Mouse (Mus musculus) limb, embryonic 14.5 days (tissue): ENCODE measurements around the gene Mapkapk3. TPM values are rescaled to one million over a fixed set of nuclear protein-coding genes. Genes with fewer than 3 reads are reported as not detected.
A peak's percentile ranks its signal among the peaks of the same experiment; 100 is the strongest.

Experiments
- ATAC-seq: fragments of 200-750 bp; cut with Nextera tagmentation; 2 replicates; pipeline ENCODE4 v1.8.0; 2017; ENCODE audit warnings: low read depth, moderate number of reproducible peaks, moderate TSS enrichment; ENCODE audit not compliant: low FRiP score
- DNase-seq: peaks from one replicate; pipeline ENCODE4 v3.0.0-alpha.2; 2015; ENCODE audit warnings: low spot score
- H3K27ac ChIP-seq: fragments of 300-500 bp; sonication (generic); replicated peaks from 2 replicates; pipeline ENCODE4 v1.5.1; 2014; ENCODE audit warnings: low read depth, mild to moderate bottlenecking, low read length, moderate library complexity, mixed read lengths
- H3K27me3 ChIP-seq: fragments of 300-500 bp; sonication (generic); 2 replicates; pipeline ENCODE4 v1.6.1; 2014; ENCODE audit warnings: low read length, mixed read lengths; ENCODE audit not compliant: control insufficient read depth, insufficient read depth
- H3K36me3 ChIP-seq: fragments of 300-500 bp; sonication (generic); 2 replicates; pipeline ENCODE4 v1.6.1; 2014; ENCODE audit warnings: mild to moderate bottlenecking, low read length, moderate library complexity, mixed read lengths; ENCODE audit not compliant: control insufficient read depth, insufficient read depth
- H3K4me1 ChIP-seq: fragments of 300-500 bp; sonication (generic); 2 replicates; pipeline ENCODE4 v1.6.1; 2014; ENCODE audit warnings: antibody characterized with exemption, low read length, mixed read lengths; ENCODE audit not compliant: control insufficient read depth, insufficient read depth
- H3K4me2 ChIP-seq: fragments of 300-500 bp; sonication (generic); replicated peaks from 2 replicates; pipeline ENCODE4 v1.6.1; 2014; ENCODE audit warnings: low read depth, mild to moderate bottlenecking, low read length, moderate library complexity; ENCODE audit not compliant: severe bottlenecking
- H3K4me3 ChIP-seq: fragments of 300-500 bp; sonication (generic); replicated peaks from 2 replicates; pipeline ENCODE4 v1.5.1; 2014; ENCODE audit warnings: low read length
- H3K9ac ChIP-seq: fragments of 300-500 bp; sonication (generic); 2 replicates; pipeline ENCODE4 v1.6.1; 2014; ENCODE audit warnings: mild to moderate bottlenecking, low read depth, low read length, moderate library complexity; ENCODE audit not compliant: severe bottlenecking
- H3K9me3 ChIP-seq: fragments of 300-500 bp; sonication (generic); 2 replicates; pipeline ENCODE4 v1.6.1; 2016; ENCODE audit warnings: low read length; ENCODE audit not compliant: control insufficient read depth
- POLR2A ChIP-seq: fragments of 200-500 bp; IDR thresholded peaks from 2 replicates; pipeline ENCODE4 v1.8.0; 2012; ENCODE audit warnings: inconsistent platforms, mild to moderate bottlenecking, moderate library complexity, borderline replicate concordance; ENCODE audit not compliant: insufficient read depth, insufficient read length; ENCODE audit errors: extremely low read depth
- WGBS: fragments of 180-500 bp; shearing (Covaris S2); extraction: QIAGEN DNeasy Blood & Tissue Kit; methylation state at CpG from one replicate; pipeline ENCODE4 v1.1.7; 2014; 5-methylcytosine and 5-hydroxymethylcytosine counted together
- polyA plus RNA-seq, 2 experiments: library from polyadenylated mRNA; depleted of rRNA in 1 of 2; stranded (reverse) in 1 of 2; unstranded in 1 of 2; fragments of >200 nt; fragmentation: Nextera tagmentation in 1 of 2; extraction: Ambion mirVana in 1 of 2; gene quantifications; 2 replicates each; pipeline versions ENCODE4 v1.2.1 to v1.2.3; 2012 to 2014

Gene Mapkapk3
- polyA plus RNA-seq, 2 experiments = 9.7 to 15.2 TPM

GRCm38 (mm10) chr9:107312811-107313584 lies 23.3 kb upstream of the Mapkapk3 start:
- no peak overlapping the region for H3K4me3 ChIP-seq
- H3K4me2 ChIP-seq = no peak overlapping the region
- no peak overlapping the region for H3K27ac ChIP-seq
- no peak overlapping the region for H3K9ac ChIP-seq
- H3K9me3 ChIP-seq = no peaks in the 10 kb centered on the region
- no peaks in the 10 kb centered on the region for H3K36me3 ChIP-seq
- ATAC-seq (no peak), DNase-seq (no peak)
- no peaks in the 10 kb centered on the region for H3K4me1 ChIP-seq
- TF ChIP-seq POLR2A = no peak
- WGBS = 65% methylated on average over 10 of the region's 10 CpGs
- H3K27me3 ChIP-seq = no peaks in the 10 kb centered on the region

GRCm38 (mm10) chr9:107309600-107309999 lies 19.9 kb upstream of the Mapkapk3 start:
- 64% methylated on average over 5 of the region's 5 CpGs for WGBS
- ATAC-seq (no peak), DNase-seq (no peak)
- H3K27ac ChIP-seq = no peak overlapping the region
- TF ChIP-seq POLR2A = no peak
- H3K9me3 ChIP-seq = no peaks in the 10 kb centered on the region
- H3K4me3 ChIP-seq = no peak overlapping the region
- H3K9ac ChIP-seq = no peak overlapping the region
- no peaks in the 10 kb centered on the region for H3K27me3 ChIP-seq
- H3K4me1 ChIP-seq = no peaks in the 10 kb centered on the region
- no peaks in the 10 kb centered on the region for H3K36me3 ChIP-seq
- H3K4me2 ChIP-seq = no peak overlapping the region

- Histone ChIP-seq H3K36me3 (no peaks in the 10 kb centered on the region), H3K27ac (no peak overlapping the region), H3K4me3 (no peak overlapping the region), H3K27me3 (no peaks in the 10 kb centered on the region), H3K9ac (no peak overlapping the region), H3K9me3 (no peaks in the 10 kb centered on the region), H3K4me1 (no peaks in the 10 kb centered on the region), H3K4me2 (no peak overlapping the region)
- 65% methylated on average over 9 of the region's 9 CpGs for WGBS
- DNase-seq (no peak), ATAC-seq (no peak)
- TF ChIP-seq POLR2A = no peak
Measured at GRCm38 (mm10) chr9:107309171-107309570, 19.5 kb upstream of the Mapkapk3 start.

- Histone ChIP-seq H3K4me2 (no peak overlapping the region), H3K4me3 (no peak overlapping the region), H3K27ac (no peak overlapping the region), H3K36me3 (no peaks in the 10 kb centered on the region), H3K27me3 (no peaks in the 10 kb centered on the region), H3K9me3 (no peaks in the 10 kb centered on the region), H3K9ac (peak overlapping the region; percentile 16; the same call in 1 of the 2 replicates), H3K4me1 (no peaks in the 10 kb centered on the region)
- 89% methylated on average over 9 of the region's 9 CpGs for WGBS
- no peak for DNase-seq
- no peak for ATAC-seq
- TF ChIP-seq POLR2A = no peak
Measured at GRCm38 (mm10) chr9:107308346-107309000, 18.8 kb upstream of the Mapkapk3 start.

- DNase-seq = no peak
- peak overlapping the region; percentile 16; the same call in 1 of the 2 replicates for H3K9ac ChIP-seq
Measured at GRCm38 (mm10) chr9:107307886-107308285, 18.2 kb upstream of the Mapkapk3 start.

More at GRCm38 (mm10) chr9:107307886-107308285, 18.2 kb upstream of the Mapkapk3 start:
- no peak for TF ChIP-seq POLR2A
- Histone ChIP-seq H3K9me3 (no peaks in the 10 kb centered on the region), H3K36me3 (no peaks in the 10 kb centered on the region), H3K4me1 (no peaks in the 10 kb centered on the region), H3K27ac (no peak overlapping the region), H3K4me3 (no peak overlapping the region), H3K27me3 (no peaks in the 10 kb centered on the region), H3K4me2 (no peak overlapping the region)
- ATAC-seq = no peak
- 65% methylated on average over 12 of the region's 12 CpGs for WGBS
